In genomic region chr6:127769275-127770156, GRCm38 (mm10) we compare ENCODE assay signal across 9 mouse cellular contexts. TPM values are rescaled to one million over a fixed set of nuclear protein-coding genes. Genes with fewer than 3 reads are reported as not detected.
DNase-seq lines count a peak whose midpoint lies in the region; ATAC-seq and TF ChIP-seq lines count a peak whose summit lies in the region.
"Had no signal": no experiment of that assay in that cellular context is flagged by ENCODE, and none has a peak within 500 bp of the region (broad histone marks: within the 10 kb centered on the region; RNA-seq: fewer than 3 reads in every experiment).

Gene Prmt8, minus strand, starts transcription at chr6:127769472.

- no peak within 1 kb of the TSS for H3K27ac ChIP-seq in liver, embryonic 12.5 days
- no peak within 1 kb of the TSS for H3K27ac ChIP-seq in liver, postnatal 0 days (ENCODE audit: low read depth)
- no peak within 1 kb of the TSS for H3K27ac ChIP-seq in embryonic facial prominence, embryonic 14.5 days (replicated peaks; ENCODE audit: low read depth, low read length)
- H3K27ac ChIP-seq: liver, embryonic 15.5 days had no signal

- H3K4me1 ChIP-seq in liver, embryonic 12.5 days, result 0 out of 2 replicates have a peak, but pooled peaks cover 3% of the 10 kb centered on the region
- peaks cover 2% of the 10 kb centered on the region; the same call in 1 of the 2 replicates for H3K4me1 ChIP-seq in liver, postnatal 0 days (ENCODE audit: insufficient read depth)
- H3K4me1 ChIP-seq in embryonic facial prominence, embryonic 14.5 days (ENCODE audit: control insufficient read depth, insufficient read depth, low read length), result peaks cover 17% of the 10 kb centered on the region
- H3K4me1 ChIP-seq: liver, embryonic 15.5 days had no signal

- no peak for ATAC-seq in liver, embryonic 12.5 days
- no peak for ATAC-seq in liver, postnatal 0 days
- ATAC-seq in embryonic facial prominence, embryonic 14.5 days (ENCODE audit: low read depth), result no peak

- peaks cover 91% of the 10 kb centered on the region for H3K27me3 ChIP-seq in liver, embryonic 12.5 days (replicated peaks)
- peaks cover 64% of the 10 kb centered on the region for H3K27me3 ChIP-seq in liver, postnatal 0 days (ENCODE audit: insufficient read depth, low read length)
- peaks cover 81% of the 10 kb centered on the region for H3K27me3 ChIP-seq in embryonic facial prominence, embryonic 14.5 days (replicated peaks; ENCODE audit: control insufficient read depth, insufficient read depth, low read length)

- H3K4me2 ChIP-seq in liver, embryonic 12.5 days, result peak within 1 kb of the TSS; percentile 54
- no peak within 1 kb of the TSS for H3K4me2 ChIP-seq in liver, postnatal 0 days (ENCODE audit: low read depth, low read length)
- H3K4me2 ChIP-seq in embryonic facial prominence, embryonic 14.5 days (ENCODE audit: low read depth, low read length), result peak within 1 kb of the TSS; percentile 95
- H3K4me2 ChIP-seq: liver, embryonic 15.5 days had no signal

- no peak for TF ChIP-seq CTCF in liver, postnatal 0 days (IDR thresholded peaks at IDR 0.05; ENCODE audit: low read depth)

- no peak for DNase-seq in liver, postnatal 0 days
- no peak for DNase-seq in embryonic facial prominence, embryonic 14.5 days (ENCODE audit: low spot score)
- peak; percentile 70 for DNase-seq in layer of hippocampus, adult 9-11 months
- peak; percentile 54 for DNase-seq in neural tube, embryonic 10.5 days (ENCODE audit: extremely low spot score, low spot score)
- no peak for DNase-seq in urinary bladder, postnatal 4 days (ENCODE audit: low spot score in 2 of 2)
- no peak for DNase-seq in B cell, adult 2 months
- no peak for DNase-seq in adrenal gland, adult 8-10 months

- H3K9me3 ChIP-seq in liver, embryonic 12.5 days (replicated peaks), result no peaks in the 10 kb centered on the region
- H3K9me3 ChIP-seq in liver, postnatal 0 days (ENCODE audit: low read length), result no peaks in the 10 kb centered on the region
- H3K9me3 ChIP-seq in embryonic facial prominence, embryonic 14.5 days (ENCODE audit: control insufficient read depth, low read length), result no peaks in the 10 kb centered on the region
- H3K9me3 ChIP-seq: liver, embryonic 15.5 days had no signal

- no peaks in the 10 kb centered on the region for H3K36me3 ChIP-seq in liver, embryonic 12.5 days
- no peaks in the 10 kb centered on the region for H3K36me3 ChIP-seq in liver, postnatal 0 days (replicated peaks; ENCODE audit: insufficient read depth, low read length)
- H3K36me3 ChIP-seq in embryonic facial prominence, embryonic 14.5 days (ENCODE audit: control insufficient read depth, insufficient read depth, low read length), result no peaks in the 10 kb centered on the region
- H3K36me3 ChIP-seq: liver, embryonic 15.5 days had no signal

- 4% methylated on average over 40 of the region's 42 CpGs for WGBS in liver, embryonic 12.5 days (ENCODE audit: insufficient replicate concordance)
- 4% methylated on average over 21 of the region's 42 CpGs for WGBS in liver, postnatal 0 days (ENCODE audit: insufficient replicate concordance)
- under 1% methylated on average over 19 of the region's 42 CpGs for WGBS in embryonic facial prominence, embryonic 14.5 days

- peak within 1 kb of the TSS; percentile 25 for H3K4me3 ChIP-seq in liver, embryonic 12.5 days
- H3K4me3 ChIP-seq in liver, postnatal 0 days (ENCODE audit: low read depth, low read length), result no peak within 1 kb of the TSS
- peak within 1 kb of the TSS; percentile 49 for H3K4me3 ChIP-seq in embryonic facial prominence, embryonic 14.5 days (ENCODE audit: low read depth, low read length)
- H3K4me3 ChIP-seq: liver, embryonic 15.5 days had no signal

- TF ChIP-seq EP300 in liver, postnatal 0 days (IDR thresholded peaks at IDR 0.05; ENCODE audit: low read depth), result no peak

- no peak within 1 kb of the TSS for H3K9ac ChIP-seq in liver, embryonic 12.5 days
- H3K9ac ChIP-seq in liver, postnatal 0 days (replicated peaks), result no peak within 1 kb of the TSS
- peak within 1 kb of the TSS; percentile 28; the same call in 1 of the 2 replicates for H3K9ac ChIP-seq in embryonic facial prominence, embryonic 14.5 days (ENCODE audit: low read depth, low read length)
- H3K9ac ChIP-seq: liver, embryonic 15.5 days had no signal

RNA-seq across cellular contexts. Expression of gene Prmt8, which starts in this region (rescaled TPM):
- not detected in 2 replicates for polyA plus RNA-seq in liver, embryonic 12.5 days (2016; fragmentation: Nextera tagmentation; extraction: Ambion mirVana)
- polyA plus RNA-seq in liver, postnatal 0 days (2015; fragmentation: Nextera tagmentation; extraction: Ambion mirVana), result not detected in 2 replicates
- polyA plus RNA-seq in embryonic facial prominence, embryonic 14.5 days (2014; fragmentation: Nextera tagmentation; extraction: Ambion mirVana), result 1.3 and 1.7 TPM in 2 replicates
- total RNA-seq in adrenal gland, adult 8-10 months (2022), result under 1 TPM in 2 of 4 experiments, not detected in 2; 0.09 to 0.10 TPM
- polyA plus RNA-seq: liver, embryonic 15.5 days had no signal

Comparison
In these comparisons a context has a peak if more than half of its experiments do, and no peak if none do; other contexts are left out.
1. DNase-seq: peak in layer of hippocampus, adult 9-11 months (single experiment) and neural tube, embryonic 10.5 days (single experiment); none in liver, postnatal 0 days (single experiment), embryonic facial prominence, embryonic 14.5 days (single experiment), urinary bladder, postnatal 4 days (0 of 2), B cell, adult 2 months (0 of 2) and adrenal gland, adult 8-10 months (single experiment).